Mouse (Mus musculus): ENCODE data around the gene Poc1a. TPM values are rescaled to one million over a fixed set of nuclear protein-coding genes. Genes with fewer than 3 reads are reported as not detected.

Gene Poc1a
- polyA plus RNA-seq, 1 experiment from 2014 or later: 13.4 TPM

DNA sequence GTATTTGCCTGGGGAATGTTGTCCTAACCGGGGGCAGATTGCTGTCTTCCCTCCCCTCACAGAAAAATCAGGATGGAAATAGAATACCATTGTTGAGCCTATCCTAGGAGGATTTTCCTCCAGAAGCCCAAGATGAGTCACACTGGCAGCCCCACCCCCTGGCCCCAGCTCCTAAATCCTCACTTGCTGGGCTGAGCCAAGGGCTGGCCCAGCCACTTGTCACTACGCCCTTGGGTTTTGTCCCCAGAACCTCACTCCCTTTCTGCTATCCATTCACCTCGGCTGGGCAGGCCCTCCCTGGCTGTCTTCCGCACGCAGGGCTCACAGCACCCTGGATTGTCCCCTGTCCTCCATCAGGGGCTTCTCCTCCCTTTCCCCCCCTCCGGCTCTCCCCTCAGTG lies 64.3 kb downstream of the Poc1a start:
- no peak overlapping the region for H3K9ac ChIP-seq (replicated peaks)
- 18% methylated on average over 6 of the region's 6 CpGs for WGBS
- no peaks in the 10 kb centered on the region for H3K27me3 ChIP-seq
- no peak overlapping the region for H3K4me3 ChIP-seq
- no peak overlapping the region for H3K4me2 ChIP-seq (replicated peaks)
- peaks cover 9% of the 10 kb centered on the region for H3K4me1 ChIP-seq
- no peaks in the 10 kb centered on the region for H3K9me3 ChIP-seq
- no peak overlapping the region for H3K27ac ChIP-seq (replicated peaks)
- no peak for ATAC-seq (replicated peaks)
- H3K36me3 ChIP-seq: no peaks in the 10 kb centered on the region

GRCm38 (mm10) chr9:106345630-106346029 lies 64.8 kb downstream of the Poc1a start:
- Histone ChIP-seq H3K36me3 (no peaks in the 10 kb centered on the region), H3K4me1 (peaks cover 9% of the 10 kb centered on the region), H3K4me3 (no peak overlapping the region), H3K9ac (replicated peaks) (no peak overlapping the region), H3K27ac (replicated peaks) (no peak overlapping the region), H3K9me3 (no peaks in the 10 kb centered on the region), H3K4me2 (replicated peaks) (no peak overlapping the region), H3K27me3 (no peaks in the 10 kb centered on the region)
- WGBS: 44% methylated on average over 6 of the region's 6 CpGs
- ATAC-seq (replicated peaks): no peak

- no peaks in the 10 kb centered on the region for H3K36me3 ChIP-seq
- no peak for ATAC-seq (replicated peaks)
- H3K4me2 ChIP-seq (replicated peaks): no peak overlapping the region
- WGBS: 78% methylated on average over 10 of the region's 10 CpGs
- no peaks in the 10 kb centered on the region for H3K9me3 ChIP-seq
- no peak overlapping the region for H3K4me3 ChIP-seq
- no peaks in the 10 kb centered on the region for H3K27me3 ChIP-seq
- no peak overlapping the region for H3K27ac ChIP-seq (replicated peaks)
- no peak overlapping the region for H3K9ac ChIP-seq (replicated peaks)
- peaks cover 9% of the 10 kb centered on the region for H3K4me1 ChIP-seq
Observed at GRCm38 (mm10) chr9:106348281-106348680, 67.4 kb downstream of the Poc1a start.

DNA sequence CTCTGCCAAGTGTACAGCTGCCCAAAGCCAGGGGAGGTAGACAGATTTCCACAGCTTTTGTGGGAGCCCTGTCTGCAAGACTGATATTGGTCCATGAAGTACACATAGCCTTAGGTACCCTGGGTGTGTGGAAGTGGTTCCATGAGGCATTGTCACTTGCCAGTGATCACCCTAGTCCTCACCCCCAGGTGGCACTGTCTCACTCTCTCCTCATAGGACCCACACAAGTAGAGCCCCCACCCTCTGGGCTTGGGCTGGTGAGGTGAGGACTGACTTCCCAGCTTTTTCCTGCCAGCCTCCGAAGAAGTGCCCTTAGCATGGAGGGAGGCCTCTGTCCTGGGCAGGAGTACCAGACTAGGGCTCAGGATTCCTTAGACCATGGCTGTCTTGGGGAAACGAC lies 68.2 kb downstream of the Poc1a start:
- H3K27ac ChIP-seq (replicated peaks): no peak overlapping the region
- 45% methylated on average over 2 of the region's 2 CpGs for WGBS
- H3K9ac ChIP-seq (replicated peaks): no peak overlapping the region
- no peaks in the 10 kb centered on the region for H3K27me3 ChIP-seq
- peaks cover 9% of the 10 kb centered on the region for H3K4me1 ChIP-seq
- H3K36me3 ChIP-seq: no peaks in the 10 kb centered on the region
- 0 out of 2 replicates have a peak, but pooled peaks have one; percentile 26 for ATAC-seq (replicated peaks)
- no peak overlapping the region for H3K4me3 ChIP-seq
- no peaks in the 10 kb centered on the region for H3K9me3 ChIP-seq
- H3K4me2 ChIP-seq (replicated peaks): no peak overlapping the region

DNA sequence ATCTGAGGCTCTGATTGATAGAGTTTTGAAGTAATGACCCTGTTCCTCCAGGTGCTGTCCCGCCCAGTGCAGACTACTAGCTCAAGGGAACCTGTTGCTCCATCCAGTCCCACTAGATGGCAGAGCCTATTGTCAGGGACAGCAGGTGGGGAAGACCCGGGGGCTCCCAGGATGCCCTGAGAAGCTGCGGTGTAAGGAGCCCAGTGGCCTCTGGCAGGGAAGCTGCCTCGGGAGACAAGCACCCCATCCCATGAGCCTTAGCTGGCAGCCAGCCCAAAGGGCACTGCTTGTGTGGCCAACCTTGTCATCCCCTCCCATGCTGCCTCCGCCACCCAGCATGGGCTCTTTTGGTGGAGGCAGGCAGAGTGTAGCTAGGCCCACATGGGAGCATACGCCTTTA lies 70.3 kb downstream of the Poc1a start:
- H3K4me1 ChIP-seq: no peaks in the 10 kb centered on the region
- no peak overlapping the region for H3K27ac ChIP-seq (replicated peaks)
- H3K4me2 ChIP-seq (replicated peaks): no peak overlapping the region
- no peak overlapping the region for H3K4me3 ChIP-seq
- H3K9ac ChIP-seq (replicated peaks): no peak overlapping the region
- ATAC-seq (replicated peaks): no peak
- WGBS: 66% methylated on average over 6 of the region's 6 CpGs
- H3K36me3 ChIP-seq: no peaks in the 10 kb centered on the region
- no peaks in the 10 kb centered on the region for H3K9me3 ChIP-seq
- no peaks in the 10 kb centered on the region for H3K27me3 ChIP-seq

DNA sequence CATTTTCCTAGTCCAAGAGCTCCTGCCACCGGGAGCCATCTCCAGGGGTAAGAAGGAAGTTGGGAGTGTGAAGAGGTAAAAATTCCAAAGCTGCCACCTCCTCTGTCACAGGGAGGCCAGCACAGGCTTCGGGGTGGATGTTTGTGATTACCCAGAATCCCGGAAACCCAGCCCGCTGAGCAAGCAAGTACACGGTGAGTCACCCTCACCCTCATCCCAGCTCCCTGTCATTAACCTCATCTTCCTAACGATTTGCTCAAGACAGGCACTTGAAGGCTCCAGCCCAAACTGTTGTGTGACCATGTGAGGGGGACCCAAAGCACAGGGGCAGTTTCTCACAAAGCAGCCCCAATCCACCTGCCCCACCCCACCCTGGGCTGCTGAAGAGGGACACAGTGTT lies 72.9 kb downstream of the Poc1a start:
- Histone ChIP-seq H3K27me3 (no peaks in the 10 kb centered on the region), H3K27ac (replicated peaks) (no peak overlapping the region), H3K4me2 (replicated peaks) (no peak overlapping the region), H3K4me3 (no peak overlapping the region), H3K36me3 (no peaks in the 10 kb centered on the region), H3K4me1 (no peaks in the 10 kb centered on the region), H3K9me3 (no peaks in the 10 kb centered on the region), H3K9ac (replicated peaks) (no peak overlapping the region)
- WGBS: 52% methylated on average over 6 of the region's 6 CpGs
- no peak for ATAC-seq (replicated peaks)

DNA sequence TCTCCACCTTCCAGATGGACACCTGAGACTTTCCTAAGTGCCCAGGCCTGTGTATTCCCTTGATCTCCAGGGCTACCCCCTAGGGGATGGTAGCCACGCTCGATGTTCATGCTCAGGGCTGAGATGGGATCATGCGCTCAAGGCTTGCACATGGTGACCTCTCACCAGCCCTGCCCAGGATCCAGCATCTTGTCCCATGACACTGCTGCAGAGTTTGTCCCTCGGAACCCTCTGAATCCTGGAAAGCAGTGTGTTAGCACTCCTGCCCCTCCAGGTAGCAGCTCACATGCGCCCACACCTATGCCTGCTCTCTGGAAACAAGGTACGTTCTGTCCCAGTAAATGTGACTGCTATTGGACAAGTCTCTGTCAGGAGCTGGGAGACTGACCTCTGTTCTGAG lies 73.9 kb downstream of the Poc1a start:
- Histone ChIP-seq H3K4me2 (replicated peaks) (no peak overlapping the region), H3K4me1 (no peaks in the 10 kb centered on the region), H3K4me3 (no peak overlapping the region), H3K9ac (replicated peaks) (no peak overlapping the region), H3K27me3 (no peaks in the 10 kb centered on the region), H3K36me3 (no peaks in the 10 kb centered on the region), H3K27ac (replicated peaks) (no peak overlapping the region), H3K9me3 (no peaks in the 10 kb centered on the region)
- WGBS: 91% methylated on average over 6 of the region's 6 CpGs
- ATAC-seq (replicated peaks): no peak

DNA sequence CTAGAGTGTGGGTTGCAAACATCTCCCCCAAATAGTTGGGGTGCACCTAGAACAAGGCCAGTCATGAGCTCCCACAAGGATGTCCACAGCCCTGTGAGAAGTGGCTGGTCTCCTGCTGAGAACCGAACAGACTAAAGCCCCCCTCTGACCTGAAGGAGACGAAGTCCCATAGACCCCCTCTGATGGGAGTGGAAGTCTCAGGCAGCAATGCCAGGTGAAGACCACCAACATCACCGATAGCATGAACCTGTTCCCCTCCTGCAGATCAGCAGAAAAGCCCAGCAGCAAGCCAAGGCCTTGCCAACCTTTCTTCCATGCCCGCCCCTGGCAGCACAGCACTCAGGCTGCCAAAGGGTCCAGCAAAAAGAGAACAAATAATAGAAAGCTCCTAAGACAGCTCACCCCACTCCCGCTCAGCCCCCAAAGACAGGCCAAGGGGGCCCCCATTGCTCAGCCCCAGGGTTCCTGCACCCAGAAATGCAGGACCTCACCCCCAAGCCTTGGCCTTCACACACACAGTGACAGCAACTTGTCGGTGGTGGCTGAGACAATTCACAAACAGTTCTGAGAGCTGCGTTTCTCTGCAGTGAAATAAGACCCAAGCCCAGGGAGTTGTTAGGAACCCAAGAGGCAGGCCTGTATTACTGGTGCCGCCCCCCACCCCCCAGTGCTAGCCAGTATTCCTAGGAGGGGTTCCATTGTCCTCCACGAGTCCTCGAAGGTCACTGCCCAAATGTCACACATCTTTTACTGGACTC lies 74.5 kb downstream of the Poc1a start:
- no peaks in the 10 kb centered on the region for H3K4me1 ChIP-seq
- no peak overlapping the region for H3K4me3 ChIP-seq
- no peak for ATAC-seq (replicated peaks)
- no peaks in the 10 kb centered on the region for H3K9me3 ChIP-seq
- no peaks in the 10 kb centered on the region for H3K36me3 ChIP-seq
- no peak overlapping the region for H3K27ac ChIP-seq (replicated peaks)
- no peak overlapping the region for H3K4me2 ChIP-seq (replicated peaks)
- no peaks in the 10 kb centered on the region for H3K27me3 ChIP-seq
- no peak overlapping the region for H3K9ac ChIP-seq (replicated peaks)
- WGBS: 71% methylated on average over 10 of the region's 10 CpGs

DNA sequence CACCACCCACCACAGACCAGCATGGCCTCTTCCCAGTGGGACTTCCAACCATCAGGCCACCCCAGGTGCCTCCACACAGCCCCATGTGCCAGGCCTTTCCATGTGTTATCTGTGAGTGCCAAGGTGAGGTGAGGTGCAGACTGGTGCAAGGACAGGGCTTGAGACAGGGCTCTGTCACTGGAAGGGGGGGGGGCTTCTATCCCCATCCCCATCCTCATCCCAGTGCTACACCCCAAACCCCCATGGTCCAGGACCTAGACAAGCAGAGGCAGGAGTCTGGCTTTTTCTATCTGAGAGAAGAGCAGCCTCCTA lies 75.1 kb downstream of the Poc1a start:
- no peak overlapping the region for H3K27ac ChIP-seq (replicated peaks)
- no peak overlapping the region for H3K4me3 ChIP-seq
- ATAC-seq (replicated peaks): no peak

DNA sequence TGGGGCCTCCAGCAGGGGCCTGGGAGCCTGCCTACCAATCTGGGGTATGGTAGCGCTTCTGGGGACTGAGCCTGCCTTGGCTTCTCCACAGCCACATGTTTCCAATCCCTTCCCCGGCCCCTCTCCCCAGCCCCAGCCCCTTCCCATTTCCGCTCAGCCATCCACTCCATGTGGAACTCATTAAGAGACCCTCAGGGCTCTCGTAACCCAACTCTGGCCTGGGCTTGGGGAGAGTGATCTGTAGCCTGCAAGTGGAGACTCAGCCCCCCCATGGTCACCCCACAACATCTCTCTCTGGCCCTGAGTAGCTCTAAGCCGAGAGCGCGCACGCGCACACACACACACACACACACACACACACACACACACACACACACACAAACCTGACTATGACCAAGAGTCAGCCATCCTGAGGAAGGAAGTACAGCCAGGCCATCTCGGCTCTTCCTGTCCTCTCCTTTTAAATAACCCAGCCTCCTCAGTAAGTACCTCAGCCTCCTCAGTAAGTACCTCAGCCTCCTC lies 75.5 kb downstream of the Poc1a start:
- H3K4me1 ChIP-seq: no peaks in the 10 kb centered on the region
- H3K9ac ChIP-seq (replicated peaks): no peak overlapping the region
- H3K27me3 ChIP-seq: no peaks in the 10 kb centered on the region
- H3K36me3 ChIP-seq: no peaks in the 10 kb centered on the region
- H3K4me2 ChIP-seq (replicated peaks): no peak overlapping the region
- no peak for ATAC-seq (replicated peaks)
- no peaks in the 10 kb centered on the region for H3K9me3 ChIP-seq
- H3K27ac ChIP-seq (replicated peaks): no peak overlapping the region
- WGBS: 82% methylated on average over 10 of the region's 10 CpGs
- no peak overlapping the region for H3K4me3 ChIP-seq

More for the DNA sequence above, 75.1 kb downstream of the Poc1a start:
- H3K4me2 ChIP-seq (replicated peaks): no peak overlapping the region
- no peaks in the 10 kb centered on the region for H3K9me3 ChIP-seq
- H3K27me3 ChIP-seq: no peaks in the 10 kb centered on the region
- no peaks in the 10 kb centered on the region for H3K4me1 ChIP-seq
- H3K36me3 ChIP-seq: no peaks in the 10 kb centered on the region
- H3K9ac ChIP-seq (replicated peaks): no peak overlapping the region

DNA sequence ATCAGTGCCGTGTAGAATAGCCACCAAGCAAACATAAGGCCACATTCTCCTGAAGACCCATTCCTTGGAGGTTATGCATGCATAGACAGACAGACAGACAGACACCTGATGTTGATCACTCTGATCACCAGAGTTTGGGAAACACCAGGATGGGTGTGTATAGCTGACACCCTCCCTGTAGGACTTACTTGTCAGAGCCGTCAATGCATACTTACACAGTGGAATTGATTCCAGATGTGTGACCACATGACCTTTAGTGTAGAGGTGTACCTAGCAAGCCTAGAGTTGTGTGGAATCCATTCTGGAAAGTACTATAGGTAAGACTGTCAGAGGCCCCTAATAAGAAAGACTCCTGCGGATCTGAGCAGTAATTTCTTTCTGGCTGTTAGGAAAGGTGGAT lies 76.3 kb downstream of the Poc1a start:
- Histone ChIP-seq H3K4me2 (replicated peaks) (no peak overlapping the region), H3K36me3 (no peaks in the 10 kb centered on the region), H3K9me3 (no peaks in the 10 kb centered on the region), H3K27me3 (no peaks in the 10 kb centered on the region), H3K9ac (replicated peaks) (no peak overlapping the region), H3K4me1 (no peaks in the 10 kb centered on the region), H3K27ac (replicated peaks) (no peak overlapping the region), H3K4me3 (no peak overlapping the region)
- 86% methylated on average over 3 of the region's 3 CpGs for WGBS
- ATAC-seq (replicated peaks): no peak

DNA sequence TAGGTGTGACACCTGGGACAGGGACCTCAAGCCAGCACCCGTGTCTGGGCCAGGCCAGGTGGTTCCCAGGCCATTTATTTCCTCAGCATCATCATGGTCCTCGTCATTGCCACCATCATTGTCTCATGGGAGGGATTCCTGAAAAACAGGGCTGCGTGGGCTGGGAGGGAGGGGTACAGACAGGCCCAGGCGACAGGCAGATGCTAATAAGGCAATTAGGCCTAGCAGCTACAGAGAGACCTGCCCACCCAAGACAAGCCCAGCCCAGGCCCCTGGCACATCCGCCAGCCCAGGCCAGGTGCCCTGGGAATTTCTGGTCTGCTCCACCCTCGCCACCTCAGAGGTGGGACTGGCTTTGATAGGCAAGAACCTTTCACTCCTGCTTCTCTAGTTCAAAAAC lies 78.4 kb downstream of the Poc1a start:
- H3K4me1 ChIP-seq: no peaks in the 10 kb centered on the region
- no peak overlapping the region for H3K9ac ChIP-seq (replicated peaks)
- WGBS: 39% methylated on average over 6 of the region's 6 CpGs
- no peak overlapping the region for H3K4me2 ChIP-seq (replicated peaks)
- no peak overlapping the region for H3K27ac ChIP-seq (replicated peaks)
- H3K4me3 ChIP-seq: no peak overlapping the region
- H3K27me3 ChIP-seq: no peaks in the 10 kb centered on the region
- ATAC-seq (replicated peaks): no peak
- H3K9me3 ChIP-seq: no peaks in the 10 kb centered on the region
- H3K36me3 ChIP-seq: no peaks in the 10 kb centered on the region

- Histone ChIP-seq H3K9me3 (no peaks in the 10 kb centered on the region), H3K4me1 (no peaks in the 10 kb centered on the region), H3K4me3 (no peak overlapping the region), H3K27me3 (no peaks in the 10 kb centered on the region), H3K36me3 (no peaks in the 10 kb centered on the region), H3K9ac (replicated peaks) (no peak overlapping the region), H3K27ac (replicated peaks) (no peak overlapping the region), H3K4me2 (replicated peaks) (no peak overlapping the region)
- no peak for ATAC-seq (replicated peaks)
- WGBS: 87% methylated on average over 6 of the region's 6 CpGs
Observed at GRCm38 (mm10) chr9:106361140-106361539, 80.3 kb downstream of the Poc1a start.
